Mouse (Mus musculus): Measurements from ENCODE around the gene Ttc9b.

Ttc9b gene

GRCm38 (mm10) chr7:27688815-27689612 lies 35.3 kb downstream of the Ttc9b start, which contains the start of gene Zfp607b:
Gene Zfp607b, plus strand, starts transcription at chr7:27689340.
- DNase-seq = peak; percentile 98

- DNase-seq = peak; percentile 30
These were observed 37.4 kb downstream of the Ttc9b start for GRCm38 (mm10) chr7:27691076-27691475.

GRCm38 (mm10) chr7:27696711-27697110 lies 43.0 kb downstream of the Ttc9b start:
- no peak for DNase-seq
